Mouse (Mus musculus) liver, embryonic 14.5 days (tissue): Measurements from ENCODE around the gene Ift122. TPM values are rescaled to one million over a fixed set of nuclear protein-coding genes. Genes with fewer than 3 reads are reported as not detected.

Experiments
- ATAC-seq: fragments of 200-750 bp; cut with Nextera tagmentation; 2 replicates; pipeline ENCODE4 v1.8.0; 2017; ENCODE audit warnings: moderate number of reproducible peaks, mild to moderate bottlenecking, moderate library complexity; ENCODE audit not compliant: insufficient read depth
- DNase-seq, 3 experiments: peaks; one replicate each; pipeline ENCODE4 v3.0.0-alpha.2; 2012 to 2013; ENCODE audit warnings: low read depth in 3 of 3, low spot score in 3 of 3
- H3K27ac ChIP-seq: fragments of 300-500 bp; sonication (generic); 2 replicates; pipeline ENCODE4 v1.5.1; 2014; ENCODE audit warnings: moderate library complexity, mild to moderate bottlenecking, control low read depth, inconsistent platforms
- H3K27me3 ChIP-seq: fragments of 300-500 bp; sonication (generic); 2 replicates; pipeline ENCODE4 v1.6.1; 2014; ENCODE audit warnings: mild to moderate bottlenecking, low read length, moderate library complexity; ENCODE audit not compliant: control insufficient read depth, insufficient read depth
- H3K36me3 ChIP-seq: fragments of 300-500 bp; sonication (generic); replicated peaks from 2 replicates; pipeline ENCODE4 v1.6.1; 2014; ENCODE audit warnings: low read depth; ENCODE audit not compliant: control insufficient read depth, insufficient read depth
- H3K4me1 ChIP-seq, 2 experiments: fragments of 200-500 bp in 1 of 2; fragments of 300-500 bp in 1 of 2; sonication (generic) in 1 of 2; replicated peaks; 2 replicates each; pipeline ENCODE4 v1.6.1; 2012 to 2014; ENCODE audit warnings: antibody characterized with exemption in 1 of 2, inconsistent platforms in 1 of 2, low read length in 1 of 2; ENCODE audit not compliant: control insufficient read depth in 2 of 2, insufficient read depth in 2 of 2
- H3K4me2 ChIP-seq: fragments of 300-500 bp; sonication (generic); 2 replicates; pipeline ENCODE4 v1.6.1; 2014; ENCODE audit warnings: low read depth, mild to moderate bottlenecking, control low read depth, moderate library complexity
- H3K4me3 ChIP-seq, 2 experiments: fragments of 200-500 bp in 1 of 2; fragments of 300-500 bp in 1 of 2; sonication (generic) in 1 of 2; 2 replicates each; pipeline ENCODE4 v1.5.1; 2012 to 2014; ENCODE audit warnings: low read depth in 2 of 2, low read length in 2 of 2, mild to moderate bottlenecking in 2 of 2, control low read depth in 1 of 2, inconsistent platforms in 1 of 2, moderate library complexity in 1 of 2; ENCODE audit not compliant: insufficient read depth in 1 of 2
- H3K9ac ChIP-seq: fragments of 300-500 bp; sonication (generic); replicated peaks from 2 replicates; pipeline ENCODE4 v1.6.1; 2014; ENCODE audit warnings: mild to moderate bottlenecking, control low read depth, moderate library complexity
- H3K9me3 ChIP-seq: fragments of 300-500 bp; sonication (generic); 2 replicates; pipeline ENCODE4 v1.6.1; 2016; ENCODE audit warnings: low read length, mixed read lengths; ENCODE audit not compliant: control insufficient read depth
- CTCF ChIP-seq: IDR thresholded peaks from 2 replicates; pipeline ENCODE4 v1.5.1; 2016; ENCODE audit warnings: antibody characterized with exemption, low read depth, control low read depth
- EP300 ChIP-seq: IDR thresholded peaks from 2 replicates; pipeline ENCODE4 v1.6.1; 2016; ENCODE audit warnings: antibody characterized with exemption, low read depth
- WGBS: fragments of 180-500 bp; shearing (Covaris S2); extraction: QIAGEN DNeasy Blood & Tissue Kit; methylation state at CpG from one replicate; pipeline ENCODE4 v1.1.7; 2014; ENCODE audit not compliant: insufficient replicate concordance; 5-methylcytosine and 5-hydroxymethylcytosine counted together
- polyA plus RNA-seq, 2 experiments: library from polyadenylated mRNA; depleted of rRNA in 1 of 2; stranded (reverse) in 1 of 2; unstranded in 1 of 2; fragments of >200 nt; fragmentation: Nextera tagmentation in 1 of 2; extraction: Ambion mirVana in 1 of 2; gene quantifications; 2 replicates each; pipeline versions ENCODE4 v1.2.1 to v1.2.3; 2012 to 2014

The Ift122 gene
- polyA plus RNA-seq, 2 experiments: 1.7 to 1.9 TPM

DNA sequence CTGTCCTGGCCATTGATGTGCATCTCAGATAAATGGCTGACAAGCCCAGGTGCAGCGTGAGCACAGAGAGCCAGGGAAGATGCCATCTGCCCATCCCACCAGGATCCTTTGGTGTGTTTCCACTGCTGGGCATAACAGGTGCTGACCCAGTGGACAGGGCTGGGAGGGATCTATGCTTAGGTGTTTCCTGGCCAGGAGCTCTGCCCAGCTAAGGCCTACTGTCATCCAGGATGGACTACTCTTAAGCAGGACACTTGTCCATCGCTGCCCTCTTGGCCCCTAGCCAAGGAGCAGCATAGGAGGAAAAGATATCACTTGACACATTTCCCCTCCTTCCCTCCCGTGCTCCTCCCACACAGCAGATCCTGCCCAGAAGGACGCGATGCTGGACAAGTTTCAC lies 63.3 kb downstream of the Ift122 start:
- no peak overlapping the region for H3K4me3 ChIP-seq
- 59% methylated on average over 5 of the region's 5 CpGs for WGBS
- H3K9me3 ChIP-seq: no peaks in the 10 kb centered on the region
- TF ChIP-seq CTCF: no peak
- no peak for TF ChIP-seq EP300
- H3K4me2 ChIP-seq: no peak overlapping the region
- no peak for DNase-seq
- H3K4me1 ChIP-seq: peaks cover 0 to 3% of the 10 kb centered on the region in 2 experiments; a peak in 1 of 4 replicates
- H3K27ac ChIP-seq: no peak overlapping the region
- H3K27me3 ChIP-seq: no peaks in the 10 kb centered on the region
- ATAC-seq: no peak
- no peak overlapping the region for H3K9ac ChIP-seq
- no peaks in the 10 kb centered on the region for H3K36me3 ChIP-seq

DNA sequence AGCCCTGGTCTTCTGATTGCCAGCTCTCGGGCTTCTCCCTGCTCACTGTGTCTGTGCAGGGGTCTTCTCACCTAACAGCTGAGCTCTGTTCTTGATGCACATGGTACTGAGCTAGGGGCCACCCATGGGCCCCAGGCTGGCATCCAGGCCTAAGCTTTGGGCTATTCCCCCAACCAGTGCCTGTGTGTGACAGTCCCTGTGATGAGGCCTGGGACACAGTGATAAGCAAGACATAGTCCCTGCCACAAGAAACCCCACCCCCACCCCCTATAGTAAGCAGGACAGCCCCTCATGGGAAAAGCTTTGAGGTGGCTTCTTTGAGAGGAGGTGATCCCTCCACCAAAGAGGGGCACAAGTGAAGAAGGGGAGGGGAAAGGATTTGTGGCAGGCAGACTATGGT lies 65.3 kb downstream of the Ift122 start:
- no peak overlapping the region for H3K4me2 ChIP-seq
- no peak overlapping the region for H3K9ac ChIP-seq
- H3K27ac ChIP-seq: no peak overlapping the region
- no peak for DNase-seq
- WGBS: 50% methylated on average over 1 of the region's 1 CpGs
- peaks cover 0 to 3% of the 10 kb centered on the region in 2 experiments; a peak in 1 of 4 replicates for H3K4me1 ChIP-seq
- H3K4me3 ChIP-seq: no peak overlapping the region
- H3K9me3 ChIP-seq: no peaks in the 10 kb centered on the region
- TF ChIP-seq EP300 (no peak), CTCF (no peak)
- H3K36me3 ChIP-seq: no peaks in the 10 kb centered on the region
- H3K27me3 ChIP-seq: no peaks in the 10 kb centered on the region
- ATAC-seq: 0 out of 2 replicates have a peak, but pooled peaks have one; percentile 28

DNA sequence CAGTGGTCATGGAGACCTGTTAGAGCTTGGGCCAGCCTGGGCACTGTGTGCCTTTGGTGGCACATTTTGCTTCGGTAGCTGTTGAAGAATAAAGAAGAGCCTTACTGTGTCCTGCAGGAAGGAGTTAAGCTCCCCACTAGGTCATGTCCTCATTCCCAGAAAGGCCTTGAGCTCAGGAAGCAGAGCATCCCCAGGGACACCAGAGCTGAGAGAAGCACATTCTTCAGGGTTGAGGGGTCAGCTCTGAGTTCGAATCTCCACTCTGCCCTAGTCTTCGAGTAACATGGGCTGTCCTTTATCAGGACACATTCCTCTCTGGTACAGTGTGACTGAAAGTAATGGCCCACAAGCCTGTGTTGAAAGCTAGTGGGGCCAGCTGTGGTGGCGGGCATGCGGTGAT lies 66.6 kb downstream of the Ift122 start:
- Histone ChIP-seq H3K27ac (no peak overlapping the region), H3K4me3 (no peak overlapping the region), H3K4me1 (peaks cover 0 to 3% of the 10 kb centered on the region in 2 experiments; a peak in 1 of 4 replicates), H3K36me3 (no peaks in the 10 kb centered on the region), H3K9ac (no peak overlapping the region), H3K9me3 (no peaks in the 10 kb centered on the region), H3K4me2 (no peak overlapping the region), H3K27me3 (no peaks in the 10 kb centered on the region)
- ATAC-seq (no peak), DNase-seq (no peak)
- TF ChIP-seq EP300 (no peak), CTCF (no peak)
- WGBS: 75% methylated on average over 5 of the region's 5 CpGs

DNA sequence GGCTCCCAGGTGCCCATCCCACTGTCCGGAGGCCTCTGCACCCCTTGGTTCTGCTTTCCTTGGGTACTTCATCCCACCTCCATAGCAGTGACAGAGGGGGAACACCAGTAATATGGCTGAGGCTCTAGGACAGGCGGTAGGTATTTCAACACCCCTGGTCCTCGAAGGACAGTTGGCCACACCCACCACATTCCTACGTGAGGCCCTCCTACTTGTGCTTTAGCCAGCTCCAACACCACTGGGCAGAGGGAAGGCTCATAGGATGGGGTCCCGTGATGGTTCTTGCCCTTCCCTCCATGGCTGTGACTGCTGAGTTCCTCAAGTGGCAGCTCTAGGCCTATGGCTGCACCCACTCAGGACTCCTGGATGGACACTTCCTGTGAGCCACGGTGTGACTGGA lies 71.6 kb downstream of the Ift122 start:
- no peak for ATAC-seq
- no peak for DNase-seq
- 47% methylated on average over 6 of the region's 6 CpGs for WGBS

DNA sequence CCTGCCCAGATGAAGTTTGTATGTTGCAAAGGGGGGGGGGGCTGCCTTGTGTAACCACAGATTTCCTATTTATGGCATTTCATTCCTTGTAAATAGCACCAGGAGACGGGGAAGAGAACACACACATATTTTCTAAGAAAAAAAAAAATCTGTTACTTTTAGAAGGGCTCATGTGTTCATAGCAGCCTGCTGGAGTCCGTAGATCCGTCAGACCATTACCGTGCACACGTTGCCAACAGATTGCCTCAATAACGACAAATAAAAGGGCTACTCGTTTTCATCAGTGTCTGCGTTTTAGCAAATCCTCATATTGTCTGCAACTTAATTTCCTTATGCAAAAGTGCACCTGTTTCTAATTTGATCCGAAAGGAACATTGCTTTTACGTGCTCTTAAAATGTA lies 73.1 kb downstream of the Ift122 start:
- no peak for ATAC-seq
- TF ChIP-seq CTCF: no peak
- TF ChIP-seq EP300: no peak
- 72% methylated on average over 10 of the region's 10 CpGs for WGBS

More for the DNA sequence above, 71.6 kb downstream of the Ift122 start:
- Histone ChIP-seq H3K9ac (no peak overlapping the region), H3K4me3 (no peak overlapping the region), H3K4me1 (no peaks in the 10 kb centered on the region), H3K27ac (no peak overlapping the region), H3K4me2 (no peak overlapping the region), H3K27me3 (no peaks in the 10 kb centered on the region), H3K36me3 (no peaks in the 10 kb centered on the region), H3K9me3 (no peaks in the 10 kb centered on the region)
- TF ChIP-seq CTCF (no peak), EP300 (no peak)

More for the DNA sequence above, 73.1 kb downstream of the Ift122 start:
- Histone ChIP-seq H3K36me3 (no peaks in the 10 kb centered on the region), H3K4me2 (no peak overlapping the region), H3K4me1 (no peaks in the 10 kb centered on the region), H3K27ac (no peak overlapping the region), H3K9ac (no peak overlapping the region), H3K9me3 (no peaks in the 10 kb centered on the region), H3K4me3 (no peak overlapping the region), H3K27me3 (no peaks in the 10 kb centered on the region)
- DNase-seq: no peak
